Mouse (Mus musculus) kidney, postnatal 0 days (tissue): ENCODE data around the gene Aldh3b1. TPM values are rescaled to one million over a fixed set of nuclear protein-coding genes. Genes with fewer than 3 reads are reported as not detected.
A peak's percentile ranks its signal among the peaks of the same experiment; 100 is the strongest.

ENCODE experiments used
- ATAC-seq: fragments of 200-750 bp; cut with Nextera tagmentation; replicated peaks from 2 replicates; pipeline ENCODE4 v1.8.0; 2017; ENCODE audit warnings: low read depth, moderate number of reproducible peaks, moderate TSS enrichment, moderate library complexity; ENCODE audit not compliant: low FRiP score
- DNase-seq: peaks from one replicate; pipeline ENCODE4 v3.0.0-alpha.2; 2016; ENCODE audit warnings: low spot score
- H3K27ac ChIP-seq: fragments of 300-500 bp; sonication (generic); 2 replicates; pipeline ENCODE4 v1.5.1; 2014; ENCODE audit warnings: mild to moderate bottlenecking
- H3K27me3 ChIP-seq: fragments of 300-500 bp; sonication (generic); 2 replicates; pipeline ENCODE4 v1.6.1; 2014; ENCODE audit warnings: low read length, mixed read lengths; ENCODE audit not compliant: insufficient read depth
- H3K36me3 ChIP-seq: fragments of 300-500 bp; sonication (generic); 2 replicates; pipeline ENCODE4 v1.6.1; 2014; ENCODE audit warnings: low read length, mixed read lengths; ENCODE audit not compliant: insufficient read depth
- H3K4me1 ChIP-seq: fragments of 300-500 bp; sonication (generic); replicated peaks from 2 replicates; pipeline ENCODE4 v1.6.1; 2014; ENCODE audit warnings: antibody characterized with exemption, low read length, mixed read lengths; ENCODE audit not compliant: insufficient read depth
- H3K4me2 ChIP-seq: fragments of 300-500 bp; sonication (generic); 2 replicates; pipeline ENCODE4 v1.6.1; 2014; ENCODE audit warnings: mild to moderate bottlenecking, low read length, moderate library complexity, mixed read lengths
- H3K4me3 ChIP-seq: fragments of 300-500 bp; sonication (generic); replicated peaks from 2 replicates; pipeline ENCODE4 v1.5.1; 2014; ENCODE audit warnings: low read depth, low read length
- H3K9ac ChIP-seq: fragments of 300-500 bp; sonication (generic); 2 replicates; pipeline ENCODE4 v1.6.1; 2014; ENCODE audit warnings: low read depth, low read length
- H3K9me3 ChIP-seq: fragments of 300-500 bp; sonication (generic); replicated peaks from 2 replicates; pipeline ENCODE4 v1.6.1; 2016; ENCODE audit warnings: low read length, inconsistent platforms, mixed read lengths
- CTCF ChIP-seq: IDR thresholded peaks from 2 replicates; pipeline ENCODE4 v1.5.1; 2016; ENCODE audit warnings: antibody characterized with exemption, low read depth, mild to moderate bottlenecking, moderate library complexity
- WGBS: fragments of 180-500 bp; shearing (Covaris S2); extraction: QIAGEN DNeasy Blood & Tissue Kit; methylation state at CpG from one replicate; pipeline ENCODE4 v1.1.7; 2014; 5-methylcytosine and 5-hydroxymethylcytosine counted together
- polyA plus RNA-seq: library from polyadenylated mRNA; unstranded; fragments of >200 nt; fragmentation: Nextera tagmentation; extraction: Ambion mirVana; gene quantifications from 2 replicates; pipeline ENCODE4 v1.2.1, GENCODE M21; 2015

Aldh3b1 gene
- polyA plus RNA-seq, 1 experiment from 2014 or later = 3.8 TPM

- Histone ChIP-seq H3K9ac (no peak overlapping the region), H3K36me3 (no peaks in the 10 kb centered on the region), H3K4me1 (no peaks in the 10 kb centered on the region), H3K27me3 (no peaks in the 10 kb centered on the region), H3K27ac (no peak overlapping the region), H3K4me2 (no peak overlapping the region), H3K4me3 (no peak overlapping the region), H3K9me3 (no peaks in the 10 kb centered on the region)
- ATAC-seq (no peak), DNase-seq (no peak)
- no peak for TF ChIP-seq CTCF
- WGBS = 41% methylated on average over 4 of the region's 4 CpGs
Measured at GRCm38 (mm10) chr19:3955804-3956203, 26.2 kb upstream of the Aldh3b1 start.

DNA sequence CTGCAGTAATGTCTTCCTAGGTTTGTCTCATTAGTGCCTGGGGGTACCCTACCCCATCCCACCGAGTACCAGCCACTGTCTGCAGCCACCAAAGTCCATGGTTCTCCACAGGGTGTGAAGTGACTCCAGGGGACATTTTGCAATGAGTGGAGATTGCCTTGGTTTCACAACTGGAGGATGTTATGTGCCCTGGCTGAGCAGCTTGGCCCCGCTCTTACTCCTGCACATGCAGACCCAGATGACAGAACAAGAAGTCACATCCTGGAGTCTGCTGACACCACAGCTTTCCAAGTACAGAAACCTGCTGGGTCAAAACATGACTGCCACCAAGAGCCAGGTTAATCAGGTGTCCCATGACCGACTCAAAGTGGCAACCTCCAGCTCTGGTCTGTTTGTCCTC is 25.4 kb upstream of the Aldh3b1 start:
- H3K4me2 ChIP-seq = no peak overlapping the region
- no peak for DNase-seq
- no peaks in the 10 kb centered on the region for H3K27me3 ChIP-seq
- H3K4me3 ChIP-seq = no peak overlapping the region
- H3K9me3 ChIP-seq = no peaks in the 10 kb centered on the region
- no peak for ATAC-seq
- 64% methylated on average over 3 of the region's 3 CpGs for WGBS
- no peak for TF ChIP-seq CTCF
- no peaks in the 10 kb centered on the region for H3K4me1 ChIP-seq
- no peaks in the 10 kb centered on the region for H3K36me3 ChIP-seq
- H3K27ac ChIP-seq = no peak overlapping the region
- H3K9ac ChIP-seq = no peak overlapping the region

GRCm38 (mm10) chr19:3952099-3952498 is 22.5 kb upstream of the Aldh3b1 start:
- Histone ChIP-seq H3K9ac (no peak overlapping the region), H3K4me2 (no peak overlapping the region), H3K4me1 (no peaks in the 10 kb centered on the region), H3K36me3 (no peaks in the 10 kb centered on the region), H3K4me3 (no peak overlapping the region), H3K27me3 (no peaks in the 10 kb centered on the region), H3K27ac (no peak overlapping the region), H3K9me3 (no peaks in the 10 kb centered on the region)
- WGBS = 41% methylated on average over 1 of the region's 1 CpGs
- no peak for TF ChIP-seq CTCF
- DNase-seq (no peak), ATAC-seq (no peak)

- no peak overlapping the region for H3K27ac ChIP-seq
- no peak for TF ChIP-seq CTCF
- DNase-seq (no peak), ATAC-seq (no peak)
- no peak overlapping the region for H3K9ac ChIP-seq
- no peaks in the 10 kb centered on the region for H3K27me3 ChIP-seq
- H3K9me3 ChIP-seq = no peaks in the 10 kb centered on the region
- no peaks in the 10 kb centered on the region for H3K4me1 ChIP-seq
- no peak overlapping the region for H3K4me2 ChIP-seq
- no peaks in the 10 kb centered on the region for H3K36me3 ChIP-seq
- H3K4me3 ChIP-seq = no peak overlapping the region
Measured at GRCm38 (mm10) chr19:3951461-3951860, 21.9 kb upstream of the Aldh3b1 start.

DNA sequence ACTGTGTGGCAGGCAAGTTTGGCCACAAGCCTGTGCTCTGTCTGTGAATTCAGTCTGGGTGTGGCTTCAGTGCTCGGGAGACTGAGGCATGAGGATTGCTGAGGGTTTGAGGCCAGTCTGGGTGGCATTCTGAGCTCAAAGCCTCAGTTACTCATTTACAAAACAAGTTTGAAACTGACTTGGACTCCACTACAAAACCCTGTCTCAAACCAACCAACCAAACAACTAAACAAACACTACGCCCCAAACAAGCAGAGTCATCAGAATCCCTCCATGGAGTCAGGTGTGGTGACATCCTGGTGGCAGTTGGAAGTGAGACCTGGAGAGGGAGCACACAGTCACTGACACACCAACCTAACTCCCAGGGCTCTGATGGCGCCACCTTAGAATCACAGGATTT is 20.7 kb upstream of the Aldh3b1 start:
- DNase-seq (no peak), ATAC-seq (peak; percentile 33; the same call in 1 of the 2 replicates)
- H3K36me3 ChIP-seq = no peaks in the 10 kb centered on the region
- no peaks in the 10 kb centered on the region for H3K4me1 ChIP-seq
- no peak overlapping the region for H3K9ac ChIP-seq
- no peaks in the 10 kb centered on the region for H3K27me3 ChIP-seq
- H3K27ac ChIP-seq = peak overlapping the region; percentile 8; the same call in 1 of the 2 replicates
- no peak overlapping the region for H3K4me3 ChIP-seq
- TF ChIP-seq CTCF = no peak
- WGBS = 66% methylated on average over 3 of the region's 3 CpGs
- no peaks in the 10 kb centered on the region for H3K9me3 ChIP-seq
- no peak overlapping the region for H3K4me2 ChIP-seq

GRCm38 (mm10) chr19:3948546-3948945 is 18.9 kb upstream of the Aldh3b1 start:
- no peaks in the 10 kb centered on the region for H3K27me3 ChIP-seq
- DNase-seq = no peak

DNA sequence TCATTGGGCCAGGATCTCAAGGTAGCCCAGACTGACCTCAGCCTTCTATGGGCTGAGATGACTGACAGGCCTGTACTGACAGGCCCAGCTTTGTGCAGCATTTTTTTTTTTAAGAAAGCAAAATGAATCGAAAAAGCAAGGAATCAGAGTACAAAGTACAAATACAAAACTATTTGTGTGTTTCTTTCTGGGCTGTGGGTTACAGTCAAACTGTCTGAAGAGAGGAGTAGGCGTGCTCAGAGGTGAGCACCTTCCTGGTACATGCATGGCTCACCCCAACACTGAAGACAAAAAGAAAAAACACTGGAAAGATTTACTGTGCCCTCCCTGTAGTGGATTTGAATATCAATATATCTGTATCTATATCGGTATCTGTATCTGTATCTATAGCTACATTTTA is 18.2 kb upstream of the Aldh3b1 start:
- no peaks in the 10 kb centered on the region for H3K9me3 ChIP-seq
- no peak for TF ChIP-seq CTCF
- H3K4me1 ChIP-seq = no peaks in the 10 kb centered on the region
- H3K27ac ChIP-seq = no peak overlapping the region
- H3K9ac ChIP-seq = no peak overlapping the region
- ATAC-seq (no peak), DNase-seq (no peak)
- no peak overlapping the region for H3K4me2 ChIP-seq
- no peaks in the 10 kb centered on the region for H3K36me3 ChIP-seq
- no peaks in the 10 kb centered on the region for H3K27me3 ChIP-seq
- no peak overlapping the region for H3K4me3 ChIP-seq
- 85% methylated on average over 3 of the region's 3 CpGs for WGBS

More at GRCm38 (mm10) chr19:3948546-3948945, 18.9 kb upstream of the Aldh3b1 start:
- Histone ChIP-seq H3K36me3 (no peaks in the 10 kb centered on the region), H3K9me3 (no peaks in the 10 kb centered on the region), H3K27ac (no peak overlapping the region), H3K4me2 (no peak overlapping the region), H3K4me3 (no peak overlapping the region), H3K9ac (no peak overlapping the region), H3K4me1 (no peaks in the 10 kb centered on the region)
- ATAC-seq = no peak
- WGBS = 74% methylated on average over 14 of the region's 14 CpGs
- TF ChIP-seq CTCF = no peak
